Mouse (Mus musculus) kidney, adult 10 weeks (tissue): ENCODE results near the gene Wif1. TPM values are rescaled to one million over a fixed set of nuclear protein-coding genes. Genes with fewer than 3 reads are reported as not detected.

Source experiments
- polyA plus RNA-seq: library from polyadenylated mRNA; stranded (reverse); fragments of 350-450 nt; fragmentation: Illumina TruSeq; extraction: RNeasy Lipid Tissue Mini Kit (QIAGEN cat#74804); gene quantifications from one replicate; pipeline ENCODE4 v1.2.3, GENCODE M21; 2014; ENCODE audit warnings: low read depth, low replicate concordance

The Wif1 gene
- polyA plus RNA-seq, result 3.8 TPM

DNA sequence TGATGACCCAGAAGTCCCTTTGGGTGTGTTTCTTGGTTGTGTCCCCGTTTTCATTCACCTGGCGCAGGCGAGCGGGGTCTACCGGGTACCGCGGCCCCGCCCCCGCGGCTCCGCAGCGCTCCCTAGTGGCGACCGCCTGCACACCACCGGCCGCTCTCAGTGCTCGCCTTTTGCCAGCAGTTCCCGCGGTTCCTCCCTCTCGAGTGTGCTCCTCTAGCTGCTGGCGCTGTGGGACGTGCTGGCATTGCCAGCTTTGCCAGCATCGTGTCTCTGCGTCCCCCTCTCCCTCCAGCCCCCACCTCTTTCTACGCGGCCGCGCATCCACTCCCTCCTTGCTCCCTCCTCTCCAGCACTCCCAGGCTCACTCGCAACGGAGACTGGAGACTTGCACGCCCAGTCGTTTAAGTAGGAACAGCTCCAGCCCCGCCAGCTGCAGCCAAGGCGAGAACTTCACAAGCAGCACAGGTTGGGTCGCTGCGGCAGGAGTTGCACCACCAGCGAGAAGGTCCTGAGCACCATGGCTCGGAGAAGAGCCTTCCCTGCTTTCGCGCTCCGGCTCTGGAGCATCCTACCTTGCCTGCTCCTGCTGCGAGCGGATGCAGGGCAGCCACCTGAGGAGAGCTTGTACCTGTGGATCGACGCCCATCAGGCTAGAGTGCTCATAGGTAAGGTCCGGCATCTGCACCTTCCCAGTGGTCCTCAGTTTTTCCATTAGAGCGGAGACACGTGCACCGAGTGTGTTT is at the start of gene Wif1:
Gene Wif1, plus strand, starts transcription at position 135 of the 743 bp plus-strand sequence.

Other genes with a start within 250 kb of the Wif1 start
- 14.4 TPM for gene Msrb3, start 134.9 kb upstream of the Wif1 start, polyA plus RNA-seq
- gene Lemd3, start 54.6 kb upstream of the Wif1 start, polyA plus RNA-seq, result 14.8 TPM